Comparison of ENCODE assay signal across 21 mouse cellular contexts in genomic region chr11:6420722-6421350, GRCm38 (mm10). TPM values are rescaled to one million over a fixed set of nuclear protein-coding genes. Genes with fewer than 3 reads are reported as not detected.
DNase-seq lines count a peak whose midpoint lies in the region; ATAC-seq and TF ChIP-seq lines count a peak whose summit lies in the region.
"Had no signal": no experiment of that assay in that cellular context is flagged by ENCODE, and none has a peak within 500 bp of the region (broad histone marks: within the 10 kb centered on the region; RNA-seq: fewer than 3 reads in every experiment).

No protein-coding gene starts in this region.

- no peak for TF ChIP-seq RAD21 in CH12.LX (IDR thresholded peaks at IDR 0.05; ENCODE audit: low read depth, low read length)

- DNase-seq in hindbrain, embryonic 11.5 days (ENCODE audit: low spot score) = no peak
- DNase-seq in 416B (ENCODE audit: low read depth) (peak; percentile 55), CH12.LX (ENCODE audit: extremely low read depth) (peak; percentile 53)
- DNase-seq in natural killer cell, adult 2 months (ENCODE audit: low spot score in 2 of 2) = no peak
- DNase-seq: adrenal gland, postnatal 14 days; forebrain, postnatal 0 days; gastrocnemius, postnatal 36 days; kidney, adult 2 months; kidney, postnatal 4 days; thymus, adult 18-20 months had no signal

- no peak overlapping the region for H3K4me2 ChIP-seq in hindbrain, embryonic 15.5 days
- no peak overlapping the region for H3K4me2 ChIP-seq in hindbrain, embryonic 11.5 days (replicated peaks; ENCODE audit: low read depth, low read length)
- H3K4me2 ChIP-seq in CH12.LX (ENCODE audit: insufficient read depth, low read depth, poor library complexity, severe bottlenecking) = no peak overlapping the region
- H3K4me2 ChIP-seq in embryonic facial prominence, embryonic 13.5 days = no peak overlapping the region
- no peak overlapping the region for H3K4me2 ChIP-seq in forebrain, embryonic 16.5 days (ENCODE audit: low read length)
- no peak overlapping the region for H3K4me2 ChIP-seq in midbrain, embryonic 15.5 days
- H3K4me2 ChIP-seq: midbrain, embryonic 12.5 days; stomach, embryonic 15.5 days had no signal

- peaks cover 22% of the 10 kb centered on the region for H3K4me1 ChIP-seq in hindbrain, embryonic 15.5 days (replicated peaks)
- H3K4me1 ChIP-seq in hindbrain, embryonic 11.5 days (replicated peaks; ENCODE audit: control insufficient read depth, insufficient read depth, low read length) = no peaks in the 10 kb centered on the region; the same call in 1 of the 2 replicates
- peaks cover 0 to 25% of the 10 kb centered on the region in 2 experiments; a peak in 3 of 4 replicates for H3K4me1 ChIP-seq in CH12.LX (ENCODE audit: control insufficient read depth in 1 of 2, insufficient read depth in 2 of 2)
- peaks cover 12% of the 10 kb centered on the region; the same call in 1 of the 2 replicates for H3K4me1 ChIP-seq in embryonic facial prominence, embryonic 13.5 days
- H3K4me1 ChIP-seq in forebrain, embryonic 16.5 days (replicated peaks; ENCODE audit: control insufficient read depth, insufficient read depth, low read length) = peaks cover 13% of the 10 kb centered on the region
- peaks cover 19% of the 10 kb centered on the region for H3K4me1 ChIP-seq in midbrain, embryonic 15.5 days

- WGBS in hindbrain, embryonic 15.5 days = 83% methylated on average over 2 of the region's 2 CpGs
- WGBS in hindbrain, embryonic 11.5 days = 83% methylated on average over 2 of the region's 2 CpGs
- 71% methylated on average over 2 of the region's 2 CpGs for WGBS in embryonic facial prominence, embryonic 13.5 days
- WGBS in forebrain, embryonic 16.5 days = 89% methylated on average over 2 of the region's 2 CpGs
- 76% methylated on average over 2 of the region's 2 CpGs for WGBS in midbrain, embryonic 15.5 days

- no peak for TF ChIP-seq CTCF in CH12.LX (conservative IDR thresholded peaks at IDR 0.05 in 1 of 2, IDR thresholded peaks at IDR 0.05 in 1 of 2; ENCODE audit: low read depth in 2 of 2, low read length in 2 of 2)

- H3K9me3 ChIP-seq in hindbrain, embryonic 15.5 days = no peaks in the 10 kb centered on the region
- no peaks in the 10 kb centered on the region for H3K9me3 ChIP-seq in hindbrain, embryonic 11.5 days (ENCODE audit: control insufficient read depth, low read length)
- H3K9me3 ChIP-seq in CH12.LX (replicated peaks; ENCODE audit: low read length) = no peaks in the 10 kb centered on the region
- no peaks in the 10 kb centered on the region for H3K9me3 ChIP-seq in embryonic facial prominence, embryonic 13.5 days
- no peaks in the 10 kb centered on the region for H3K9me3 ChIP-seq in forebrain, embryonic 16.5 days (ENCODE audit: control insufficient read depth, low read length)
- no peaks in the 10 kb centered on the region for H3K9me3 ChIP-seq in midbrain, embryonic 15.5 days
- H3K9me3 ChIP-seq: heart, embryonic 10.5 days; midbrain, embryonic 12.5 days; stomach, embryonic 15.5 days had no signal

- H3K4me3 ChIP-seq in hindbrain, embryonic 15.5 days = no peak overlapping the region
- H3K4me3 ChIP-seq in hindbrain, embryonic 11.5 days (ENCODE audit: low read depth, low read length) = no peak overlapping the region
- no peak overlapping the region for H3K4me3 ChIP-seq in CH12.LX (replicated peaks in 1 of 3; ENCODE audit: low read depth in 2 of 3, low read length in 2 of 3, poor library complexity in 1 of 3)
- H3K4me3 ChIP-seq in embryonic facial prominence, embryonic 13.5 days = no peak overlapping the region
- no peak overlapping the region for H3K4me3 ChIP-seq in forebrain, embryonic 16.5 days (replicated peaks; ENCODE audit: low read length)
- H3K4me3 ChIP-seq in midbrain, embryonic 15.5 days = no peak overlapping the region
- H3K4me3 ChIP-seq: heart, embryonic 10.5 days; midbrain, embryonic 12.5 days; stomach, embryonic 15.5 days had no signal

- TF ChIP-seq EP300 in CH12.LX (IDR thresholded peaks at IDR 0.05; ENCODE audit: low read length) = peak; percentile 3; the same call in 1 of the 2 replicates

- H3K36me3 ChIP-seq in hindbrain, embryonic 15.5 days = peaks cover 36% of the 10 kb centered on the region
- H3K36me3 ChIP-seq in hindbrain, embryonic 11.5 days (ENCODE audit: control insufficient read depth, insufficient read depth, low read length) = peaks cover 4% of the 10 kb centered on the region; the same call in 1 of the 2 replicates
- H3K36me3 ChIP-seq in CH12.LX (replicated peaks in 1 of 2; ENCODE audit: control insufficient read depth in 1 of 2, insufficient read depth in 1 of 2, low read length in 1 of 2) = peaks cover 40 to 54% of the 10 kb centered on the region in 2 experiments
- peaks cover 58% of the 10 kb centered on the region for H3K36me3 ChIP-seq in embryonic facial prominence, embryonic 13.5 days
- H3K36me3 ChIP-seq in forebrain, embryonic 16.5 days (ENCODE audit: control insufficient read depth, insufficient read depth) = peaks cover 20% of the 10 kb centered on the region
- H3K36me3 ChIP-seq in midbrain, embryonic 15.5 days (replicated peaks) = peaks cover 36% of the 10 kb centered on the region

- in situ Hi-C loops in CH12.LX (cut with MboI; ENCODE audit: low pct_ligation_motif_present, low pct_unique_long_range_greater_than_20kb, low sequenced_read_pairs) = no loop called here

- no peak overlapping the region for H3K9ac ChIP-seq in hindbrain, embryonic 15.5 days
- no peak overlapping the region for H3K9ac ChIP-seq in hindbrain, embryonic 11.5 days (ENCODE audit: low read depth, low read length)
- no peak overlapping the region for H3K9ac ChIP-seq in CH12.LX (ENCODE audit: insufficient read depth, low read depth)
- no peak overlapping the region for H3K9ac ChIP-seq in embryonic facial prominence, embryonic 13.5 days
- no peak overlapping the region for H3K9ac ChIP-seq in forebrain, embryonic 16.5 days (replicated peaks; ENCODE audit: low read depth, low read length)
- H3K9ac ChIP-seq in midbrain, embryonic 15.5 days = no peak overlapping the region
- H3K9ac ChIP-seq: forebrain, postnatal 0 days; liver, embryonic 14.5 days; midbrain, embryonic 12.5 days; stomach, embryonic 15.5 days had no signal

- H3K27ac ChIP-seq in hindbrain, embryonic 15.5 days (replicated peaks) = 0 out of 2 replicates have a peak overlapping the region, but pooled peaks have one; percentile 7
- no peak overlapping the region for H3K27ac ChIP-seq in hindbrain, embryonic 11.5 days (ENCODE audit: low read depth, low read length)
- H3K27ac ChIP-seq in CH12.LX (ENCODE audit: insufficient read depth, low read depth) = no peak overlapping the region
- 0 out of 2 replicates have a peak overlapping the region, but pooled peaks have one; percentile 12 for H3K27ac ChIP-seq in embryonic facial prominence, embryonic 13.5 days
- no peak overlapping the region for H3K27ac ChIP-seq in forebrain, embryonic 16.5 days (ENCODE audit: low read length)
- no peak overlapping the region for H3K27ac ChIP-seq in midbrain, embryonic 15.5 days
- H3K27ac ChIP-seq: heart, embryonic 10.5 days; liver, embryonic 14.5 days; midbrain, embryonic 12.5 days; stomach, embryonic 15.5 days had no signal

- dilution Hi-C loops in CH12.LX (cut with MboI; ENCODE audit: extremely low pct_ligation_motif_present, extremely low pct_unique_long_range_greater_than_20kb, low sequenced_read_pairs) = no loop called here

- no peak for ATAC-seq in hindbrain, embryonic 15.5 days (ENCODE audit: low FRiP score, low read depth)
- no peak for ATAC-seq in hindbrain, embryonic 11.5 days (ENCODE audit: low FRiP score)
- ATAC-seq in embryonic facial prominence, embryonic 13.5 days (ENCODE audit: insufficient number of reproducible peaks, insufficient read depth, low FRiP score, low TSS enrichment, low read depth) = no peak
- no peak for ATAC-seq in forebrain, embryonic 16.5 days
- ATAC-seq in midbrain, embryonic 15.5 days (replicated peaks) = no peak
- ATAC-seq: forebrain, postnatal 0 days; hindbrain, embryonic 16.5 days; lung, postnatal 0 days; Patski had no signal

- TF ChIP-seq POLR2A in CH12.LX (IDR thresholded peaks at IDR 0.05; ENCODE audit: low read depth, low read length) = peak; percentile 60

- peaks cover 33% of the 10 kb centered on the region for H3K79me2 ChIP-seq in CH12.LX (replicated peaks; ENCODE audit: control insufficient read depth, extremely low read depth, insufficient read depth, poor library complexity, severe bottlenecking)

- H3K27me3 ChIP-seq in hindbrain, embryonic 15.5 days = no peaks in the 10 kb centered on the region
- no peaks in the 10 kb centered on the region for H3K27me3 ChIP-seq in hindbrain, embryonic 11.5 days (ENCODE audit: control insufficient read depth, insufficient read depth, low read length)
- no peaks in the 10 kb centered on the region for H3K27me3 ChIP-seq in CH12.LX (replicated peaks)
- H3K27me3 ChIP-seq in embryonic facial prominence, embryonic 13.5 days = no peaks in the 10 kb centered on the region
- no peaks in the 10 kb centered on the region for H3K27me3 ChIP-seq in forebrain, embryonic 16.5 days (replicated peaks; ENCODE audit: control insufficient read depth, insufficient read depth, low read length)
- H3K27me3 ChIP-seq in midbrain, embryonic 15.5 days (replicated peaks) = no peaks in the 10 kb centered on the region
- H3K27me3 ChIP-seq: midbrain, embryonic 12.5 days; Patski; stomach, embryonic 15.5 days had no signal

RNA-seq across cellular contexts. Expression of gene Ppia, which starts 5.6 kb away (rescaled TPM):
- 4,085 and 4,343 TPM in 2 replicates for polyA plus RNA-seq in hindbrain, embryonic 15.5 days (2015; fragmentation: Nextera tagmentation; extraction: Ambion mirVana)
- 5,018 and 5,123 TPM in 2 replicates for polyA plus RNA-seq in hindbrain, embryonic 11.5 days (2014; fragmentation: Nextera tagmentation; extraction: Ambion mirVana)
- total RNA-seq in CH12.LX (2012; rRNA removed) (8,867 and 10,240 TPM in 2 replicates), CH12.LX (2014; rRNA removed) (9,428 and 9,904 TPM in 2 replicates)
- polyA plus RNA-seq in CH12.LX (2012; ENCODE audit: insufficient read length, low read depth) = 5,045 and 5,764 TPM in 2 replicates
- 5,258 and 5,388 TPM in 2 replicates for polyA plus RNA-seq in embryonic facial prominence, embryonic 13.5 days (2015; fragmentation: Nextera tagmentation; extraction: Ambion mirVana)
- 3,622 and 3,688 TPM in 2 replicates for polyA plus RNA-seq in forebrain, embryonic 16.5 days (2015; fragmentation: Nextera tagmentation; extraction: Ambion mirVana)
- 3,416 and 3,418 TPM in 2 replicates for polyA plus RNA-seq in midbrain, embryonic 15.5 days (2015; fragmentation: Nextera tagmentation; extraction: Ambion mirVana)

RNA-seq across cellular contexts. Expression of gene H2afv, which starts 23.4 kb away (rescaled TPM):
- 259 and 323 TPM in 2 replicates for polyA plus RNA-seq in hindbrain, embryonic 15.5 days (2015; fragmentation: Nextera tagmentation; extraction: Ambion mirVana)
- 784 and 787 TPM in 2 replicates for polyA plus RNA-seq in hindbrain, embryonic 11.5 days (2014; fragmentation: Nextera tagmentation; extraction: Ambion mirVana)
- total RNA-seq in CH12.LX (2012; rRNA removed) = 51.4 and 73.2 TPM in 2 replicates
- 37.8 and 46.6 TPM in 2 replicates for total RNA-seq in CH12.LX (2014; rRNA removed)
- polyA plus RNA-seq in CH12.LX (2012; ENCODE audit: insufficient read length, low read depth) = 63.7 and 67.6 TPM in 2 replicates
- polyA plus RNA-seq in embryonic facial prominence, embryonic 13.5 days (2015; fragmentation: Nextera tagmentation; extraction: Ambion mirVana) = 656 and 746 TPM in 2 replicates
- polyA plus RNA-seq in forebrain, embryonic 16.5 days (2015; fragmentation: Nextera tagmentation; extraction: Ambion mirVana) = 438 and 507 TPM in 2 replicates
- polyA plus RNA-seq in midbrain, embryonic 15.5 days (2015; fragmentation: Nextera tagmentation; extraction: Ambion mirVana) = 250 and 290 TPM in 2 replicates

RNA-seq across cellular contexts. Expression of gene Zmiz2, which starts 32.0 kb away (rescaled TPM):
- polyA plus RNA-seq in hindbrain, embryonic 15.5 days (2015; fragmentation: Nextera tagmentation; extraction: Ambion mirVana) = 29.6 and 30.8 TPM in 2 replicates
- 17.7 and 19.3 TPM in 2 replicates for polyA plus RNA-seq in hindbrain, embryonic 11.5 days (2014; fragmentation: Nextera tagmentation; extraction: Ambion mirVana)
- total RNA-seq in CH12.LX (2012; rRNA removed) (33.1 and 46.3 TPM in 2 replicates), CH12.LX (2014; rRNA removed) (8.5 and 10.6 TPM in 2 replicates)
- 197 and 238 TPM in 2 replicates for polyA plus RNA-seq in CH12.LX (2012; ENCODE audit: insufficient read length, low read depth)
- 11.2 and 12.4 TPM in 2 replicates for polyA plus RNA-seq in embryonic facial prominence, embryonic 13.5 days (2015; fragmentation: Nextera tagmentation; extraction: Ambion mirVana)
- 36.7 and 40.4 TPM in 2 replicates for polyA plus RNA-seq in forebrain, embryonic 16.5 days (2015; fragmentation: Nextera tagmentation; extraction: Ambion mirVana)
- 39.0 and 41.0 TPM in 2 replicates for polyA plus RNA-seq in midbrain, embryonic 15.5 days (2015; fragmentation: Nextera tagmentation; extraction: Ambion mirVana)

RNA-seq across cellular contexts. Expression of gene Purb, which starts 54.9 kb away (rescaled TPM):
- polyA plus RNA-seq in hindbrain, embryonic 15.5 days (2015; fragmentation: Nextera tagmentation; extraction: Ambion mirVana) = 10.7 and 11.0 TPM in 2 replicates
- 12.7 and 17.9 TPM in 2 replicates for polyA plus RNA-seq in hindbrain, embryonic 11.5 days (2014; fragmentation: Nextera tagmentation; extraction: Ambion mirVana)
- total RNA-seq in CH12.LX (2012; rRNA removed) (19.3 and 29.7 TPM in 2 replicates), CH12.LX (2014; rRNA removed) (45.2 and 50.5 TPM in 2 replicates)
- polyA plus RNA-seq in CH12.LX (2012; ENCODE audit: insufficient read length, low read depth) = 35.0 and 42.4 TPM in 2 replicates
- polyA plus RNA-seq in embryonic facial prominence, embryonic 13.5 days (2015; fragmentation: Nextera tagmentation; extraction: Ambion mirVana) = 26.9 and 28.6 TPM in 2 replicates
- 14.4 and 16.7 TPM in 2 replicates for polyA plus RNA-seq in forebrain, embryonic 16.5 days (2015; fragmentation: Nextera tagmentation; extraction: Ambion mirVana)
- polyA plus RNA-seq in midbrain, embryonic 15.5 days (2015; fragmentation: Nextera tagmentation; extraction: Ambion mirVana) = 11.3 and 11.4 TPM in 2 replicates

Comparison
In these comparisons a context has a peak if more than half of its experiments do, and no peak if none do; other contexts are left out.
1. H3K27ac ChIP-seq: peak in hindbrain, embryonic 15.5 days (single experiment) and embryonic facial prominence, embryonic 13.5 days (single experiment); none in hindbrain, embryonic 11.5 days (single experiment), CH12.LX (single experiment), forebrain, embryonic 16.5 days (single experiment) and midbrain, embryonic 15.5 days (single experiment).
2. DNase-seq: peak in 416B (single experiment) and CH12.LX (single experiment); none in hindbrain, embryonic 11.5 days (single experiment) and natural killer cell, adult 2 months (0 of 2).